Mouse (Mus musculus): ENCODE measurements around the gene Ric8a. TPM values are rescaled to one million over a fixed set of nuclear protein-coding genes. Genes with fewer than 3 reads are reported as not detected.

Ric8a gene
- total and polyA plus RNA-seq, 3 experiments: 52.3 to 63.4 TPM; not detected in 1

GRCm38 (mm10) chr7:140860728-140861127, 4.0 kb downstream of the Ric8a start:
- no peak overlapping the region for H3K9ac ChIP-seq (ENCODE audit: control insufficient read depth, low read depth, low read length, poor library complexity, severe bottlenecking)
- H3K27me3 ChIP-seq (ENCODE audit: control insufficient read depth in 1 of 2, insufficient read depth in 2 of 2, low read length in 2 of 2): no peaks in the 10 kb centered on the region
- no peak overlapping the region for H3K4me3 ChIP-seq (ENCODE audit: control insufficient read depth in 1 of 2, insufficient read depth in 1 of 2, low read depth in 2 of 2, low read length in 2 of 2)
- no peak overlapping the region for H3K27ac ChIP-seq (ENCODE audit: control insufficient read depth, low read depth, low read length)
- TF ChIP-seq CHD1 (IDR thresholded peaks at IDR 0.05; ENCODE audit: low read depth, low read length) (no peak), CHD2 (IDR thresholded peaks at IDR 0.05; ENCODE audit: low read length) (no peak), BHLHE40 (IDR thresholded peaks at IDR 0.05; ENCODE audit: borderline replicate concordance, low read depth, low read length) (no peak), SMC3 (IDR thresholded peaks at IDR 0.05; ENCODE audit: low read depth, low read length) (no peak), RCOR1 (IDR thresholded peaks at IDR 0.05; ENCODE audit: low read depth, low read length) (no peak), E2F4 (IDR thresholded peaks at IDR 0.05; ENCODE audit: borderline replicate concordance, low read depth, low read length) (no peak)
- peaks cover 23% of the 10 kb centered on the region for H3K79me2 ChIP-seq (ENCODE audit: control insufficient read depth, insufficient read depth, low read length, poor library complexity)
- H3K36me3 ChIP-seq (ENCODE audit: control insufficient read depth in 1 of 2, insufficient read depth in 2 of 2, low read length in 2 of 2): peaks cover 3 to 8% of the 10 kb centered on the region in 2 experiments
- no peak for DNase-seq (ENCODE audit: low read depth, low spot score)
- H3K9me3 ChIP-seq (replicated peaks; ENCODE audit: insufficient read depth, low read length): no peaks in the 10 kb centered on the region
- H3K4me1 ChIP-seq (ENCODE audit: control insufficient read depth in 1 of 2, insufficient read depth in 2 of 2, low read length in 2 of 2): peaks cover 3 to 11% of the 10 kb centered on the region in 2 experiments; a peak in 3 of 4 replicates

GRCm38 (mm10) chr7:140864761-140865160, 8.0 kb downstream of the Ric8a start:
- Histone ChIP-seq H3K36me3 (ENCODE audit: control insufficient read depth in 1 of 2, insufficient read depth in 2 of 2, low read length in 2 of 2) (peaks cover 0 to 3% of the 10 kb centered on the region in 2 experiments; a peak in 2 of 4 replicates), H3K27me3 (ENCODE audit: control insufficient read depth in 1 of 2, insufficient read depth in 2 of 2, low read length in 2 of 2) (no peaks in the 10 kb centered on the region), H3K4me1 (ENCODE audit: control insufficient read depth in 1 of 2, insufficient read depth in 2 of 2, low read length in 2 of 2) (no peaks in the 10 kb centered on the region), H3K9me3 (replicated peaks; ENCODE audit: insufficient read depth, low read length) (no peaks in the 10 kb centered on the region), H3K4me3 (ENCODE audit: control insufficient read depth in 1 of 2, insufficient read depth in 1 of 2, low read depth in 2 of 2, low read length in 2 of 2) (no peak overlapping the region), H3K79me2 (ENCODE audit: control insufficient read depth, insufficient read depth, low read length, poor library complexity) (no peaks in the 10 kb centered on the region), H3K9ac (ENCODE audit: control insufficient read depth, low read depth, low read length, poor library complexity, severe bottlenecking) (no peak overlapping the region), H3K27ac (ENCODE audit: control insufficient read depth, low read depth, low read length) (no peak overlapping the region)
- DNase-seq (ENCODE audit: low read depth, low spot score): no peak
- TF ChIP-seq POLR2AphosphoS2 (IDR thresholded peaks at IDR 0.05; ENCODE audit: low read length) (no peak), MYB (IDR thresholded peaks at IDR 0.05; ENCODE audit: low read depth, low read length) (no peak), RAD21 (IDR thresholded peaks at IDR 0.05; ENCODE audit: low read depth, low read length) (no peak), MAX (IDR thresholded peaks at IDR 0.05; ENCODE audit: low read length) (no peak), TAL1 (IDR thresholded peaks at IDR 0.05; ENCODE audit: low read length) (no peak), UBTF (IDR thresholded peaks at IDR 0.05; ENCODE audit: borderline replicate concordance, insufficient read depth, low read depth, low read length) (no peak)

- Histone ChIP-seq H3K4me1 (ENCODE audit: control insufficient read depth in 1 of 2, insufficient read depth in 2 of 2, low read length in 2 of 2) (0 out of 4 replicates have a peak, but pooled peaks cover 0 to 5% of the 10 kb centered on the region in 2 experiments), H3K27me3 (ENCODE audit: control insufficient read depth in 1 of 2, insufficient read depth in 2 of 2, low read length in 2 of 2) (no peaks in the 10 kb centered on the region), H3K36me3 (ENCODE audit: control insufficient read depth in 1 of 2, insufficient read depth in 2 of 2, low read length in 2 of 2) (peaks cover 0 to 4% of the 10 kb centered on the region in 2 experiments; a peak in 1 of 4 replicates), H3K27ac (ENCODE audit: control insufficient read depth, low read depth, low read length) (no peak overlapping the region), H3K9ac (ENCODE audit: control insufficient read depth, low read depth, low read length, poor library complexity, severe bottlenecking) (no peak overlapping the region), H3K4me3 (ENCODE audit: control insufficient read depth in 1 of 2, insufficient read depth in 1 of 2, low read depth in 2 of 2, low read length in 2 of 2) (no peak overlapping the region), H3K79me2 (ENCODE audit: control insufficient read depth, insufficient read depth, low read length, poor library complexity) (no peaks in the 10 kb centered on the region; the same call in 1 of the 2 replicates), H3K9me3 (replicated peaks; ENCODE audit: insufficient read depth, low read length) (no peaks in the 10 kb centered on the region)
- no peak for TF ChIP-seq TCF12 (IDR thresholded peaks at IDR 0.05; ENCODE audit: low read depth, low read length)
- TF ChIP-seq TBP (IDR thresholded peaks at IDR 0.05; ENCODE audit: low read depth, low read length): no peak
- TF ChIP-seq MYB (IDR thresholded peaks at IDR 0.05; ENCODE audit: low read depth, low read length): no peak
- no peak for TF ChIP-seq POLR2AphosphoS5 (IDR thresholded peaks at IDR 0.05; ENCODE audit: borderline replicate concordance, low read depth, low read length)
- TF ChIP-seq SIN3A (IDR thresholded peaks at IDR 0.05; ENCODE audit: low read length): no peak
- TF ChIP-seq HCFC1 (IDR thresholded peaks at IDR 0.05; ENCODE audit: low read depth, low read length): no peak
- DNase-seq (ENCODE audit: low read depth, low spot score): no peak
These were observed 17.5 kb downstream of the Ric8a start for GRCm38 (mm10) chr7:140874224-140874623.
